Mouse (Mus musculus): ENCODE data around the gene Bmp5. TPM values are rescaled to one million over a fixed set of nuclear protein-coding genes. Genes with fewer than 3 reads are reported as not detected.

Gene Bmp5
- total and polyA plus RNA-seq, 3 experiments, result not detected

DNA sequence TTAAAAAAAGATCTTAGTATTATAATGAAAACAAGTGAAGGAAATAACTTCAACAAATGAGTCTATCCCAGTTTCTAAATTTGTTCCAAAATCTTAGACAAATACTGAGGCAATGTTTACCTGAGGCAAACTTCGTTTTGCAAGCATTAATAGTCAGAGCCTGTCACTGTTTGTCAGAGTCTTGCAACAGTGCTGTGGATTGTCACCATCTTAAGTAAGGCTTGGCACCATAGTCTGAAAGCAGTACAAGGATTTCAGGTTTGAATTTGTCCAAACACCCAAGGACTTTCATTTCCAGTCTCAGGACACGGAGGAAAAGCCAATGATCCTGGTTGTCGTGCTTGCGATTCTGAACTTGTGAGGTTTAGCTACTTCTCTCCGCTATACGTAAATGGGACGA is 10.4 kb upstream of the Bmp5 start:
- Histone ChIP-seq H3K79me2 (ENCODE audit: control insufficient read depth, insufficient read depth, low read length, poor library complexity) (no peaks in the 10 kb centered on the region), H3K36me3 (ENCODE audit: control insufficient read depth in 1 of 2, insufficient read depth in 2 of 2, low read length in 2 of 2) (peaks cover 0 to 2% of the 10 kb centered on the region in 2 experiments; a peak in 1 of 4 replicates), H3K9me3 (replicated peaks; ENCODE audit: insufficient read depth, low read length) (no peaks in the 10 kb centered on the region), H3K9ac (ENCODE audit: control insufficient read depth, low read depth, low read length, poor library complexity, severe bottlenecking) (no peak overlapping the region), H3K4me3 (ENCODE audit: control insufficient read depth in 1 of 2, insufficient read depth in 1 of 2, low read depth in 2 of 2, low read length in 2 of 2) (no peak overlapping the region), H3K4me1 (ENCODE audit: control insufficient read depth in 1 of 2, insufficient read depth in 2 of 2, low read length in 2 of 2) (no peaks in the 10 kb centered on the region), H3K27ac (ENCODE audit: control insufficient read depth, low read depth, low read length) (no peak overlapping the region), H3K27me3 (ENCODE audit: control insufficient read depth in 1 of 2, insufficient read depth in 2 of 2, low read length in 2 of 2) (no peaks in the 10 kb centered on the region)
- DNase-seq (ENCODE audit: low read depth, low spot score), result no peak
- no peak for TF ChIP-seq EP300 (IDR thresholded peaks at IDR 0.05; ENCODE audit: low read depth in 1 of 2, low read length in 2 of 2)
- no peak for TF ChIP-seq UBTF (IDR thresholded peaks at IDR 0.05; ENCODE audit: borderline replicate concordance, insufficient read depth, low read depth, low read length)
- TF ChIP-seq BHLHE40 (IDR thresholded peaks at IDR 0.05; ENCODE audit: borderline replicate concordance, low read depth, low read length), result no peak
- no peak for TF ChIP-seq GATA1 (IDR thresholded peaks at IDR 0.05; ENCODE audit: low read depth, low read length)
- no peak for TF ChIP-seq ZKSCAN1 (IDR thresholded peaks at IDR 0.05; ENCODE audit: low read depth, low read length)
- no peak for TF ChIP-seq TAL1 (IDR thresholded peaks at IDR 0.05; ENCODE audit: low read length)
- TF ChIP-seq TCF12 (IDR thresholded peaks at IDR 0.05; ENCODE audit: low read depth, low read length), result no peak
- no peak for TF ChIP-seq USF1 (IDR thresholded peaks at IDR 0.05; ENCODE audit: low read depth, low read length)
- TF ChIP-seq POLR2A (IDR thresholded peaks at IDR 0.05; ENCODE audit: control insufficient read depth in 1 of 2, insufficient read depth in 1 of 2, low read depth in 1 of 2, low read length in 2 of 2, poor library complexity in 1 of 2), result no peak
- TF ChIP-seq HCFC1 (IDR thresholded peaks at IDR 0.05; ENCODE audit: low read depth, low read length), result no peak
- no peak for TF ChIP-seq E2F4 (IDR thresholded peaks at IDR 0.05; ENCODE audit: borderline replicate concordance, low read depth, low read length)
- no peak for TF ChIP-seq CHD2 (IDR thresholded peaks at IDR 0.05; ENCODE audit: low read length)
- no peak for TF ChIP-seq ELF1 (IDR thresholded peaks at IDR 0.05; ENCODE audit: low read depth, low read length)
- no peak for TF ChIP-seq MAX (IDR thresholded peaks at IDR 0.05; ENCODE audit: low read length)
- TF ChIP-seq MYC (IDR thresholded peaks at IDR 0.05; ENCODE audit: low read depth, low read length), result no peak
- no peak for TF ChIP-seq KAT2A (conservative IDR thresholded peaks at IDR 0.05; ENCODE audit: low read depth, low read length)

DNA sequence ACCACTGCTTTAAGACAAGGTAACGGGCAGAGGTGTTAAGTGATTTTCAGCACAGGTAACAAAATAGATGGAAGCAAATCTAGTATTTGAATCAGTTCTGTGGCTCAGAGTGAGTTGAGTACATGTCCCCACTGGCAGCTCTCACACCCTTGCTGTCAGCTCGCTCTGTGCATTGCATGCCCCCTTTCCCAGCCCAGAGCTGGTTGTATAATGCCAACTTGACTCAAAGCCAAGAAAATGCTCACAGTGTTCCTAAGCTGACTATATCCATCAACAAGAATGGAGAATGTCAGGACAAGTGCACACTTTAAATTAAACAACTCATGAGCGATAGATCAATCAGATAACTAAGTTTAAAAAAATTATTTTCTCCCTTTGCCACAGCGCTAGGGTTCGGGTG is 8.6 kb upstream of the Bmp5 start:
- DNase-seq (ENCODE audit: low read depth, low spot score), result no peak
- TF ChIP-seq MAFK (IDR thresholded peaks at IDR 0.05; ENCODE audit: borderline replicate concordance, low read depth, low read length) (no peak), RCOR1 (IDR thresholded peaks at IDR 0.05; ENCODE audit: low read depth, low read length) (no peak), POLR2AphosphoS2 (IDR thresholded peaks at IDR 0.05; ENCODE audit: low read length) (no peak), ETS1 (IDR thresholded peaks at IDR 0.05; ENCODE audit: low read depth, low read length) (no peak), NRF1 (IDR thresholded peaks at IDR 0.05; ENCODE audit: insufficient read depth, low read depth, low read length, poor library complexity, severe bottlenecking) (no peak), MEF2A (IDR thresholded peaks at IDR 0.05; ENCODE audit: extremely low read depth, insufficient replicate concordance, low read depth, low read length, poor library complexity, severe bottlenecking) (no peak), GABPA (IDR thresholded peaks at IDR 0.05; ENCODE audit: low read depth, low read length) (no peak), KAT2A (conservative IDR thresholded peaks at IDR 0.05; ENCODE audit: low read depth, low read length) (no peak), BHLHE40 (IDR thresholded peaks at IDR 0.05; ENCODE audit: borderline replicate concordance, low read depth, low read length) (no peak), JUND (IDR thresholded peaks at IDR 0.05; ENCODE audit: low read depth, low read length) (no peak), CHD1 (IDR thresholded peaks at IDR 0.05; ENCODE audit: low read depth, low read length) (no peak), MAZ (IDR thresholded peaks at IDR 0.05; ENCODE audit: low read depth, low read length) (no peak), POLR2AphosphoS5 (IDR thresholded peaks at IDR 0.05; ENCODE audit: borderline replicate concordance, low read depth, low read length) (no peak), MAX (IDR thresholded peaks at IDR 0.05; ENCODE audit: low read length) (no peak), GATA1 (IDR thresholded peaks at IDR 0.05; ENCODE audit: low read depth, low read length) (no peak), RAD21 (IDR thresholded peaks at IDR 0.05; ENCODE audit: low read depth, low read length) (no peak), ZMIZ1 (IDR thresholded peaks at IDR 0.05; ENCODE audit: low read depth, low read length) (no peak)
- Histone ChIP-seq H3K27me3 (ENCODE audit: control insufficient read depth in 1 of 2, insufficient read depth in 2 of 2, low read length in 2 of 2) (no peaks in the 10 kb centered on the region), H3K4me1 (ENCODE audit: control insufficient read depth in 1 of 2, insufficient read depth in 2 of 2, low read length in 2 of 2) (no peaks in the 10 kb centered on the region), H3K9ac (ENCODE audit: control insufficient read depth, low read depth, low read length, poor library complexity, severe bottlenecking) (no peak overlapping the region), H3K9me3 (replicated peaks; ENCODE audit: insufficient read depth, low read length) (no peaks in the 10 kb centered on the region), H3K4me3 (ENCODE audit: control insufficient read depth in 1 of 2, insufficient read depth in 1 of 2, low read depth in 2 of 2, low read length in 2 of 2) (no peak overlapping the region), H3K36me3 (ENCODE audit: control insufficient read depth in 1 of 2, insufficient read depth in 2 of 2, low read length in 2 of 2) (0 out of 4 replicates have a peak, but pooled peaks cover 0 to under 1% of the 10 kb centered on the region in 2 experiments), H3K79me2 (ENCODE audit: control insufficient read depth, insufficient read depth, low read length, poor library complexity) (no peaks in the 10 kb centered on the region), H3K27ac (ENCODE audit: control insufficient read depth, low read depth, low read length) (no peak overlapping the region)

Data from MEL (cell line).